Mouse (Mus musculus) kidney, postnatal 36 days (tissue): ENCODE measurements around the gene Taf8.
A peak's percentile ranks its signal among the peaks of the same experiment; 100 is the strongest.

Source experiments
- DNase-seq, 2 experiments: peaks; one replicate each; pipeline ENCODE4 v3.0.0; 2021 to 2022; ENCODE audit warnings: mixed read lengths in 2 of 2

Taf8 gene

GRCm38 (mm10) chr17:47501946-47502706, at the start of gene Taf8:
Taf8 (minus strand) TSS chr17:47502292.
- peak; percentile 95 to 96 for DNase-seq

GRCm38 (mm10) chr17:47551049-47551448, 49.0 kb upstream of the Taf8 start:
- DNase-seq, result peak in 1 of 2 experiments; percentile 24

- no peak for DNase-seq
Measured at GRCm38 (mm10) chr17:47545861-47546331, 43.8 kb upstream of the Taf8 start.

GRCm38 (mm10) chr17:47545154-47545553, 43.1 kb upstream of the Taf8 start:
- DNase-seq, result no peak

GRCm38 (mm10) chr17:47543051-47543650, 41.1 kb upstream of the Taf8 start:
- DNase-seq, result peak in 1 of 2 experiments; percentile 31

- no peak for DNase-seq
Measured at GRCm38 (mm10) chr17:47542061-47542460, 40.0 kb upstream of the Taf8 start.

- no peak for DNase-seq
Measured at GRCm38 (mm10) chr17:47539128-47539527, 37.0 kb upstream of the Taf8 start.

GRCm38 (mm10) chr17:47538049-47538448, 36.0 kb upstream of the Taf8 start:
- DNase-seq, result no peak

- DNase-seq, result no peak
Measured at GRCm38 (mm10) chr17:47535812-47536236, 33.7 kb upstream of the Taf8 start.

GRCm38 (mm10) chr17:47533691-47534090, 31.6 kb upstream of the Taf8 start:
- no peak for DNase-seq

GRCm38 (mm10) chr17:47532364-47532763, 30.3 kb upstream of the Taf8 start:
- no peak for DNase-seq

- no peak for DNase-seq
Measured at GRCm38 (mm10) chr17:47531387-47531818, 29.3 kb upstream of the Taf8 start.

GRCm38 (mm10) chr17:47529595-47529994, 27.5 kb upstream of the Taf8 start:
- no peak for DNase-seq

GRCm38 (mm10) chr17:47528919-47529318, 26.8 kb upstream of the Taf8 start:
- DNase-seq, result no peak

- no peak for DNase-seq
Measured at GRCm38 (mm10) chr17:47527581-47528300, 25.6 kb upstream of the Taf8 start.

- no peak for DNase-seq
Measured at GRCm38 (mm10) chr17:47526856-47527520, 24.9 kb upstream of the Taf8 start.

GRCm38 (mm10) chr17:47524991-47525390, 22.9 kb upstream of the Taf8 start:
- DNase-seq, result no peak

GRCm38 (mm10) chr17:47524055-47524454, 22.0 kb upstream of the Taf8 start:
- no peak for DNase-seq

GRCm38 (mm10) chr17:47523211-47523682, 21.2 kb upstream of the Taf8 start:
- DNase-seq, result peak in 1 of 2 experiments; percentile 38

- peak in 1 of 2 experiments; percentile 27 for DNase-seq
Measured at GRCm38 (mm10) chr17:47522536-47522935, 20.4 kb upstream of the Taf8 start.

GRCm38 (mm10) chr17:47521551-47522258, 19.6 kb upstream of the Taf8 start:
- DNase-seq, result peak; percentile 43 to 46

GRCm38 (mm10) chr17:47518205-47518604, 16.1 kb upstream of the Taf8 start:
- no peak for DNase-seq
